Comparison of ENCODE assay signal across 13 mouse cellular contexts in the genomic region with DNA sequence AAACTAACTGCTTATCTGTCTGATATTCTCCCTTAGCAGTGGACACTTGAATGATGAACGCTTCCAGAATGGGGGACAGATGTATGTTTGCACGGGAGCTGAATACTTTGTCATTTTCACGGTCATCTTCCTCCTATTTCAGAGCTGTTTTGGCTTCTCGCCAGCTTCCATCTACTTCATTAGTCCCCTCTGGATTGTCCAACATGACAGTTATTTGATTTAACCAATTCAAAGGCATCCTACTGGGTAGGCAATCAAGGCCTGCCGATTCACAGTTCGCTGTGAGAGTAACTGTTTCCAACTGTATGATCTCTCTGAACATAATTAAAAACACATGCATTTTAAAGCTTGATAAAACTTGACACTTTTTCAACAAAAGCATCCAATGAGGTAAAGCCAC.
DNase-seq lines count a peak whose midpoint lies in the region; ATAC-seq lines count a peak whose summit lies in the region.
"Had no signal": no experiment of that assay in that cellular context is flagged by ENCODE, and none has a peak within 500 bp of the region (broad histone marks: within the 10 kb centered on the region; RNA-seq: fewer than 3 reads in every experiment).

No protein-coding gene starts in this region.

- no peak overlapping the region for H3K4me3 ChIP-seq in intestine, embryonic 15.5 days (replicated peaks)
- no peak overlapping the region for H3K4me3 ChIP-seq in intestine, embryonic 16.5 days (ENCODE audit: low read length)
- H3K4me3 ChIP-seq in embryonic facial prominence, embryonic 14.5 days (ENCODE audit: low read depth, low read length) = no peak overlapping the region
- H3K4me3 ChIP-seq in midbrain, embryonic 15.5 days = no peak overlapping the region
- H3K4me3 ChIP-seq: kidney, embryonic 15.5 days; liver, embryonic 12.5 days had no signal

- ATAC-seq in intestine, embryonic 15.5 days = peak; percentile 23; the same call in 1 of the 2 replicates
- no peak for ATAC-seq in intestine, embryonic 16.5 days
- ATAC-seq in embryonic facial prominence, embryonic 14.5 days (ENCODE audit: low read depth) = peak; percentile 33; the same call in 1 of the 2 replicates
- ATAC-seq in midbrain, embryonic 15.5 days (replicated peaks) = peak; percentile 74
- ATAC-seq: liver, embryonic 12.5 days had no signal

- H3K27ac ChIP-seq in intestine, embryonic 15.5 days = no peak overlapping the region
- no peak overlapping the region for H3K27ac ChIP-seq in intestine, embryonic 16.5 days (ENCODE audit: low read length)
- no peak overlapping the region for H3K27ac ChIP-seq in embryonic facial prominence, embryonic 14.5 days (replicated peaks; ENCODE audit: low read depth, low read length)
- no peak overlapping the region for H3K27ac ChIP-seq in midbrain, embryonic 15.5 days
- H3K27ac ChIP-seq: kidney, embryonic 15.5 days; liver, embryonic 12.5 days; macrophage had no signal

- H3K9ac ChIP-seq in intestine, embryonic 15.5 days = no peak overlapping the region
- H3K9ac ChIP-seq in intestine, embryonic 16.5 days (ENCODE audit: low read depth, low read length) = no peak overlapping the region
- no peak overlapping the region for H3K9ac ChIP-seq in embryonic facial prominence, embryonic 14.5 days (ENCODE audit: low read depth, low read length)
- H3K9ac ChIP-seq in midbrain, embryonic 15.5 days = no peak overlapping the region
- H3K9ac ChIP-seq: kidney, embryonic 15.5 days; liver, embryonic 12.5 days had no signal

- H3K9me3 ChIP-seq in intestine, embryonic 15.5 days = no peaks in the 10 kb centered on the region
- no peaks in the 10 kb centered on the region for H3K9me3 ChIP-seq in intestine, embryonic 16.5 days (ENCODE audit: control insufficient read depth, low read length)
- no peaks in the 10 kb centered on the region for H3K9me3 ChIP-seq in embryonic facial prominence, embryonic 14.5 days (ENCODE audit: control insufficient read depth, low read length)
- no peaks in the 10 kb centered on the region for H3K9me3 ChIP-seq in midbrain, embryonic 15.5 days
- H3K9me3 ChIP-seq: kidney, embryonic 15.5 days; liver, embryonic 12.5 days had no signal

- DNase-seq in adrenal gland, postnatal 14 days = peak; percentile 9
- DNase-seq in embryonic facial prominence, embryonic 14.5 days (ENCODE audit: low spot score) = peak; percentile 73
- DNase-seq in frontal cortex, adult 2 months (ENCODE audit: extremely low spot score in 1 of 2, low spot score in 1 of 2) = no peak
- no peak for DNase-seq in T-cell, adult 2 months (ENCODE audit: low spot score)
- no peak for DNase-seq in right cerebral cortex, adult 18-20 months
- DNase-seq: cerebellum, postnatal 25 days; heart, adult 11 months had no signal

- H3K4me1 ChIP-seq in intestine, embryonic 15.5 days (replicated peaks) = no peaks in the 10 kb centered on the region
- no peaks in the 10 kb centered on the region for H3K4me1 ChIP-seq in intestine, embryonic 16.5 days (ENCODE audit: control insufficient read depth, insufficient read depth, low read length)
- no peaks in the 10 kb centered on the region; the same call in 1 of the 2 replicates for H3K4me1 ChIP-seq in embryonic facial prominence, embryonic 14.5 days (ENCODE audit: control insufficient read depth, insufficient read depth, low read length)
- H3K4me1 ChIP-seq in midbrain, embryonic 15.5 days = peaks cover 11% of the 10 kb centered on the region
- H3K4me1 ChIP-seq: liver, embryonic 12.5 days had no signal

- 52% methylated on average over 6 of the region's 6 CpGs for WGBS in intestine, embryonic 15.5 days
- WGBS in intestine, embryonic 16.5 days = 37% methylated on average over 6 of the region's 6 CpGs
- WGBS in embryonic facial prominence, embryonic 14.5 days = 23% methylated on average over 6 of the region's 6 CpGs
- 32% methylated on average over 6 of the region's 6 CpGs for WGBS in midbrain, embryonic 15.5 days

- H3K36me3 ChIP-seq in intestine, embryonic 15.5 days = no peaks in the 10 kb centered on the region
- no peaks in the 10 kb centered on the region for H3K36me3 ChIP-seq in intestine, embryonic 16.5 days (ENCODE audit: control insufficient read depth, insufficient read depth, low read length)
- no peaks in the 10 kb centered on the region for H3K36me3 ChIP-seq in embryonic facial prominence, embryonic 14.5 days (ENCODE audit: control insufficient read depth, insufficient read depth, low read length)
- H3K36me3 ChIP-seq in midbrain, embryonic 15.5 days (replicated peaks) = no peaks in the 10 kb centered on the region
- H3K36me3 ChIP-seq: kidney, embryonic 15.5 days; liver, embryonic 12.5 days had no signal

- no peaks in the 10 kb centered on the region for H3K27me3 ChIP-seq in intestine, embryonic 15.5 days (replicated peaks)
- no peaks in the 10 kb centered on the region for H3K27me3 ChIP-seq in intestine, embryonic 16.5 days (replicated peaks; ENCODE audit: control insufficient read depth, insufficient read depth, low read length)
- H3K27me3 ChIP-seq in embryonic facial prominence, embryonic 14.5 days (replicated peaks; ENCODE audit: control insufficient read depth, insufficient read depth, low read length) = no peaks in the 10 kb centered on the region
- no peaks in the 10 kb centered on the region for H3K27me3 ChIP-seq in midbrain, embryonic 15.5 days (replicated peaks)
- H3K27me3 ChIP-seq: kidney, embryonic 15.5 days; liver, embryonic 12.5 days had no signal

- H3K4me2 ChIP-seq in intestine, embryonic 15.5 days (replicated peaks) = no peak overlapping the region
- no peak overlapping the region for H3K4me2 ChIP-seq in intestine, embryonic 16.5 days (ENCODE audit: low read depth, low read length)
- H3K4me2 ChIP-seq in embryonic facial prominence, embryonic 14.5 days (ENCODE audit: low read depth, low read length) = no peak overlapping the region
- H3K4me2 ChIP-seq in midbrain, embryonic 15.5 days = no peak overlapping the region
- H3K4me2 ChIP-seq: kidney, embryonic 15.5 days; liver, embryonic 12.5 days had no signal

Comparison
In these comparisons a context has a peak if more than half of its experiments do, and no peak if none do; other contexts are left out.
1. DNase-seq: peak in adrenal gland, postnatal 14 days (single experiment) and embryonic facial prominence, embryonic 14.5 days (single experiment); none in frontal cortex, adult 2 months (0 of 2), T-cell, adult 2 months (single experiment) and right cerebral cortex, adult 18-20 months (single experiment).